Mouse (Mus musculus): ENCODE data around the gene Zranb1. TPM values are rescaled to one million over a fixed set of nuclear protein-coding genes. Genes with fewer than 3 reads are reported as not detected.

The Zranb1 gene
- total RNA-seq, 2 experiments from 2014 or later, result 51.3 to 56.9 TPM

DNA sequence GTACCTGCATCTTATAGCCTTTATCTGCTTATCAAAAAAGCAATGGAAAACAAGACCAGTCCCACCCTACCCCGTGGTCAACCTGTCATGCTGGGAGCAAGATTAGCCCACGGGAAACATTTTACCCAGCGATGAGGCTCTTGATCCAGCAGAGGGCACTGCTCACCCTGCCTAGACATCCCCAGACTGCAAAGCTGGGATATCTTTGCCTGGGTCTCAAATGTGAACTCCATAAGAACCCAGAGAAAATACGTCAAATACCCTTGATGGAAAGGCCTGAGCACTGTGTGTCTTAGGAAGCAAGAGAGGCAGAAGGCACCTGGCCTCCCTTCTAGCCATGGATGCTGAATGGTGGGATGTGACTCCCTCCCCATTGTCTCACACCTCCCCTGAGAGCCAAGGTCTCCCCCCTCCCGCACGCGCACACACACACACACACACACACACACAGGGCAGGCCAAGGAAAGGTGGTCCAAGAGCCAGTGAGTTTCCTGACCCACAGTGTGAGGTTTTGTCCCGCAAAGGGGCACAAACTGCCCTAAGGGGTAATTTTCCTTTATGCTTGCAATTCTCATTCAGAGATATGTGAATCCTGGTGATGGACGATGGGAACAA lies 101.8 kb downstream of the Zranb1 start:
- peak; percentile 71 for DNase-seq (ENCODE audit: low spot score)

DNA sequence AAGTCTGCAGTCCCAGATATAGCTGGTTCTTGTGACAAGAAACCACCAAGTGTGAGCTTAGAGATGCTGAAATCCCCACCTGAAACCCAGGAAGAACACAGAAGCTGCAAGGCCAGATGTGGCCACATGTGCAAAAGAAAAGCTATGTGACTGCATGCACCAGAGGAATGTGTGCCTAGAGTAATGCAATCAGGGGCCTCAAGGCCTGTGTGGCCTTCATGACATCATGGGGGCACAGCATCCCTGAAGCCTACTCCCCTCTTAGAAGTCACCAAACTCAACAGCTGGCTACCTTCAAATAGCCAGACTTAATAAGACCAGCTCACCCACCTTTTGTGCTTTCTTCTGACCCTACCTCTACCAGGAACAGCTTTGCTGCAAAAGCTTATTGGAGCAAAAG lies 105.0 kb downstream of the Zranb1 start:
- DNase-seq (ENCODE audit: low spot score), result no peak

Other genes with a start within 250 kb of the Zranb1 start
- 10 to 100 TPM; 25.7 to 30.2 TPM for gene Fam53b, start 117.3 kb upstream of the Zranb1 start, total RNA-seq (2021)
- gene Eef1akmt2, start 78.5 kb upstream of the Zranb1 start, total RNA-seq (2021), result 1 to 10 TPM; 5.8 to 7.6 TPM
- 10 to 100 TPM; 25.4 to 25.9 TPM for gene Abraxas2, start 71.9 kb upstream of the Zranb1 start, total RNA-seq (2021)
- under 1 TPM; 0.43 to 0.88 TPM for gene Fgfr2, start 192.2 kb downstream of the Zranb1 start, total RNA-seq (2021)
- 10 to 100 TPM; 17.7 to 21.8 TPM for gene Ctbp2, start 193.2 kb downstream of the Zranb1 start, total RNA-seq (2021)